Mouse (Mus musculus): ENCODE results near the gene Dnal1.

DNA sequence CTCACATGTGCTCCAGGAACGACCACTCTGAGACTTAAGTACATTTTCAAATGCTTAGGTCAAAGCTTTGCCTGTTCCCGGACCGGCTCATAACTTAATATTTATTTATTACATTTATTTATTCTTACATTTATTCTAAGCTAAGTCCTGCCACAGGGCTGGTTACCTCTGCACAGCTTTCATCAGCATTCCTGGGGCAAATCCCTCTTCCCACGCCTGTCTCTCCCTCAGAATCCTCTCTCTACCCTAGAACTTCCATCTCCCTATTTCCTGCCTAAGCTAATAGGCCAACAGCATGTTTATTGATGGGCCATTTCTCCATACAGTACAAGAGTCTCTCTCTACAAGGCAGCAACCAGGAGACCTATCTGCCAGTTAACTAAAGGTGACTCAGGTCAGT, 46.4 kb upstream of the Dnal1 start:
- TF ChIP-seq CTCF (IDR thresholded peaks at IDR 0.05; ENCODE audit: low read depth, low read length) (no peak), GATA1 (IDR thresholded peaks at IDR 0.05; ENCODE audit: borderline replicate concordance, low read length) (no peak), TAL1 (conservative IDR thresholded peaks at IDR 0.05; ENCODE audit: low read depth, low read length) (no peak), POLR2AphosphoS5 (IDR thresholded peaks at IDR 0.05; ENCODE audit: insufficient replicate concordance, low read depth, low read length) (no peak), GATA2 (IDR thresholded peaks at IDR 0.05; ENCODE audit: borderline replicate concordance, low read depth, low read length) (no peak)

Measured in G1E (cell line).